Mouse (Mus musculus) heart, adult 11 months (tissue): Measurements from ENCODE around the gene Fam102a.

Experiments used
- DNase-seq: peaks from one replicate; pipeline ENCODE4 v3.0.0; 2022

Gene Fam102a

GRCm38 (mm10) chr2:32582830-32583799, 48.0 kb downstream of the Fam102a start:
- DNase-seq = peak; percentile 98

GRCm38 (mm10) chr2:32585149-32585714, 50.1 kb downstream of the Fam102a start:
- no peak for DNase-seq

- DNase-seq = peak; percentile 99
These were observed 51.8 kb downstream of the Fam102a start, which contains the start of gene St6galnac4 for GRCm38 (mm10) chr2:32586871-32587351. Gene St6galnac4, plus strand, starts transcription at chr2:32587095.

- DNase-seq = peak; percentile 98
These were observed 52.7 kb downstream of the Fam102a start for GRCm38 (mm10) chr2:32587731-32588321.

GRCm38 (mm10) chr2:32589213-32589795, 54.2 kb downstream of the Fam102a start:
- peak; percentile 97 for DNase-seq

- DNase-seq = peak; percentile 98
These were observed 55.1 kb downstream of the Fam102a start for GRCm38 (mm10) chr2:32590224-32590623.

- DNase-seq = no peak
These were observed 56.1 kb downstream of the Fam102a start for GRCm38 (mm10) chr2:32591249-32591648.

- DNase-seq = no peak
These were observed 61.6 kb downstream of the Fam102a start for GRCm38 (mm10) chr2:32596725-32597124.

GRCm38 (mm10) chr2:32597248-32597647, 62.1 kb downstream of the Fam102a start:
- no peak for DNase-seq

GRCm38 (mm10) chr2:32597699-32598098, 62.6 kb downstream of the Fam102a start:
- DNase-seq = peak; percentile 94

GRCm38 (mm10) chr2:32598506-32598905, 63.4 kb downstream of the Fam102a start:
- peak; percentile 98 for DNase-seq

- no peak for DNase-seq
These were observed 64.3 kb downstream of the Fam102a start, which contains the start of gene St6galnac6 for GRCm38 (mm10) chr2:32599409-32599808. Gene St6galnac6, plus strand, starts transcription at chr2:32599709.

- peak; percentile 97 for DNase-seq
These were observed 66.4 kb downstream of the Fam102a start for GRCm38 (mm10) chr2:32601417-32602065.

GRCm38 (mm10) chr2:32602600-32603054, 67.5 kb downstream of the Fam102a start:
- peak; percentile 99 for DNase-seq

GRCm38 (mm10) chr2:32604631-32605030, 69.5 kb downstream of the Fam102a start:
- DNase-seq = no peak

GRCm38 (mm10) chr2:32606161-32607142, 71.3 kb downstream of the Fam102a start:
- DNase-seq = peak; percentile 99

- DNase-seq = peak; percentile 97
These were observed 72.3 kb downstream of the Fam102a start for GRCm38 (mm10) chr2:32607262-32607947.

GRCm38 (mm10) chr2:32608141-32608777, 73.1 kb downstream of the Fam102a start:
- peak; percentile 100 for DNase-seq

GRCm38 (mm10) chr2:32608778-32609435, 73.8 kb downstream of the Fam102a start:
- DNase-seq = no peak
